Mouse (Mus musculus) megakaryocyte, embryonic 14.5 days (primary cell): ENCODE data around the gene Rph3al.

Source experiments
- FLI1 ChIP-seq: IDR thresholded peaks from 2 replicates; pipeline ENCODE4 v1.6.1; 2012; ENCODE audit warnings: low read length, inconsistent platforms, mixed read lengths
- GATA1 ChIP-seq: IDR thresholded peaks from 3 replicates; pipeline ENCODE4 v1.6.1; 2012; ENCODE audit warnings: mixed read lengths, low read length, inconsistent platforms, borderline replicate concordance

- TF ChIP-seq GATA1 (no peak), FLI1 (no peak)
Measured at GRCm38 (mm10) chr11:75841503-75841902, 96.7 kb downstream of the Rph3al start.
